Mouse (Mus musculus): Measurements from ENCODE around the gene Bach2. TPM values are rescaled to one million over a fixed set of nuclear protein-coding genes. Genes with fewer than 3 reads are reported as not detected.
A peak's percentile ranks its signal among the peaks of the same experiment; 100 is the strongest.

Gene Bach2
- polyA plus RNA-seq, 1 experiment from 2014 or later = 7.3 TPM

DNA sequence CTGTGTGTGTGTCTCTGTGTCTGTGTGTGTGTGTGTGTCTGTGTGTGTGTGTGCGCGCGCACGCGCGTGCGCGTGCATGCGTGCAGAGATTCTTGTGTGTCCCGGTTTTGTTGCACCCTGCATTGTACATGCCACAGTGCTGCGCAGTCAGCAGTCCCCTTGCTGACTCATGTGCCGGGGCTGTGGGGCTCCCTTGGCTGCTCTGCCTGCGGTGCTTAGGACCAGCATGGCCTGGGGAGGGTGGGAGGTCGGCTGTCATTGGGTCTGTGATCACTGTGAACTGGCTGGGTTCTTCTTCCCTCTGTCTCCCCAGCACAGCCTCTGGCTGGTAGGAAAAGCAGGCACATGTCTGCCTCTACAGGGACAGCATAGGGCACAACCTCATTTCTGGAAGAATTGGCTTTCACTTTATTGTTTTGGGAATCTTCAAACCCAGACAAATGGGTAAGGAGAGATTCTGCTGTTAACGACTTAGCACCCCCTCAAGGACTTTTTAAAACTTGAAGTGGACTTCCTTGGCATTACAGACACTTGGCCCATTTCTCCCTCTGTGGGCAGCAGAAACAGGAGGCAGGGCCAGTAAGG lies 11.2 kb downstream of the Bach2 start:
- Histone ChIP-seq H3K36me3 (ENCODE audit: control insufficient read depth, insufficient read depth, low read length) (no peaks in the 10 kb centered on the region), H3K4me1 (ENCODE audit: control insufficient read depth, insufficient read depth, low read length) (peaks cover 23% of the 10 kb centered on the region), H3K4me2 (ENCODE audit: low read depth, low read length) (peak overlapping the region; percentile 49), H3K4me3 (ENCODE audit: low read depth, low read length) (peak overlapping the region; percentile 12; the same call in 1 of the 2 replicates), H3K27me3 (replicated peaks; ENCODE audit: control insufficient read depth, insufficient read depth, low read length) (no peaks in the 10 kb centered on the region), H3K27ac (replicated peaks; ENCODE audit: low read depth, low read length) (peak overlapping the region; percentile 77), H3K9ac (ENCODE audit: low read depth, low read length) (peak overlapping the region; percentile 26), H3K9me3 (ENCODE audit: control insufficient read depth, low read length) (no peaks in the 10 kb centered on the region)
- ATAC-seq (ENCODE audit: low read depth) (peak; percentile 27; the same call in 1 of the 2 replicates), DNase-seq (ENCODE audit: low spot score) (peak; percentile 53)
- 57% methylated on average over 15 of the region's 15 CpGs for WGBS

DNA sequence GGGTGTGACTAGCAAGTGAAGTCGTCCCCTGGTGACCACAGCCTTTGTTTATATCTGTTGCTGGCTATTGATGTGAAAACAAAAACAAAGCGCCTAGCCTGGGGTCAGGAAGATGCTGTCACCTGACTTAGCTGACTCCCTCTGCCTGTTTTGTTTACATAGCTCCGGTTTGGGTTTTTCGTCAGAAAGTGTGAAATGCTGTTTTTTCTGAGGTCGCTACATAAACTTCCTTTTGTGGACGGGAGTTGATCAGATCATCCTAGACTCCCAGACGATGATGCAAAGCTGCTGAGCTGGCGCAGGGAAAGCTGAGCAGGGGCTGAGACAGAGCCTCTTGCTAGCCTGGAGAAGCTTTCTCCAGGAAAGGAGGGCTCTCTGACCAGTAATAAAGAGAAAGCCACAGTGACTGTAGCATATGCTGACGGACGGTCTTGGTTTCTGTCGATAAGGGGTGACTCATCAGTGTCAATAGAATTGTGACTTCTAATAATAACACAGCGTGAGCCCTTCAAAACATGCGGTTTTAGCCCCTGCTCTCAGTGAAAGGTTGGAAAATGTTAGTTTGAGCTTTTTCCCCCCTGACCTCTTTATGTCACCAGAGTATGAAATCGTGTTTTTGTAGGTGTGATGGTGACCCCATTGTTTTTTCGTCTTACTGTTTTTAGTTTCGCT lies 11.9 kb downstream of the Bach2 start:
- 7% methylated on average over 16 of the region's 16 CpGs for WGBS
- no peaks in the 10 kb centered on the region for H3K27me3 ChIP-seq (replicated peaks; ENCODE audit: control insufficient read depth, insufficient read depth, low read length)
- H3K4me1 ChIP-seq (ENCODE audit: control insufficient read depth, insufficient read depth, low read length) = peaks cover 23% of the 10 kb centered on the region
- no peaks in the 10 kb centered on the region for H3K9me3 ChIP-seq (ENCODE audit: control insufficient read depth, low read length)
- DNase-seq (ENCODE audit: low spot score) (peak; percentile 57), ATAC-seq (ENCODE audit: low read depth) (peak; percentile 39)
- peak overlapping the region; percentile 12 for H3K4me3 ChIP-seq (ENCODE audit: low read depth, low read length)
- H3K4me2 ChIP-seq (ENCODE audit: low read depth, low read length) = peak overlapping the region; percentile 49
- H3K36me3 ChIP-seq (ENCODE audit: control insufficient read depth, insufficient read depth, low read length) = no peaks in the 10 kb centered on the region
- peak overlapping the region; percentile 47 for H3K9ac ChIP-seq (ENCODE audit: low read depth, low read length)
- H3K27ac ChIP-seq (replicated peaks; ENCODE audit: low read depth, low read length) = peak overlapping the region; percentile 77

DNA sequence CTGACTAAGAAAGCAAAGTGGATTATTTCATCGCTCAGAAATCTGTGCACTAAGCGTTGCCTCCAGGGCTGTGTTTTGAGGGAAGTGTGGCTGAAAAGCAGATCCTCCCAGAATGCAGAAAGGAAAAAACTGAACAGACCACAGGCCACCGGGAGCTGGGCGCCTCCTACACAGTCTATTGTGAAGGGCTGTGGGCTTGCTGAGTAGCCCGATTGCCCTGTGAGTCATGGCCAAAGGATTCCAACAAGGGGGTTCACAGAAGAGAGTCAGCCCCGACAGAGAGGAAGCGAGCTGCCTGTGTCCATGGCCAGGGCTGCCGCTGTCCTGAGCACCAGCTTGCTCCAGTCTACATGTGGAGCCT lies 12.4 kb downstream of the Bach2 start:
- Histone ChIP-seq H3K9me3 (ENCODE audit: control insufficient read depth, low read length) (no peaks in the 10 kb centered on the region), H3K27me3 (replicated peaks; ENCODE audit: control insufficient read depth, insufficient read depth, low read length) (no peaks in the 10 kb centered on the region), H3K27ac (replicated peaks; ENCODE audit: low read depth, low read length) (peak overlapping the region; percentile 77), H3K9ac (ENCODE audit: low read depth, low read length) (peak overlapping the region; percentile 47), H3K4me3 (ENCODE audit: low read depth, low read length) (peak overlapping the region; percentile 12), H3K36me3 (ENCODE audit: control insufficient read depth, insufficient read depth, low read length) (no peaks in the 10 kb centered on the region), H3K4me1 (ENCODE audit: control insufficient read depth, insufficient read depth, low read length) (peaks cover 23% of the 10 kb centered on the region), H3K4me2 (ENCODE audit: low read depth, low read length) (peak overlapping the region; percentile 49)
- DNase-seq (ENCODE audit: low spot score) = peak; percentile 79
- peak; percentile 71 for ATAC-seq (ENCODE audit: low read depth)
- 9% methylated on average over 8 of the region's 8 CpGs for WGBS

DNA sequence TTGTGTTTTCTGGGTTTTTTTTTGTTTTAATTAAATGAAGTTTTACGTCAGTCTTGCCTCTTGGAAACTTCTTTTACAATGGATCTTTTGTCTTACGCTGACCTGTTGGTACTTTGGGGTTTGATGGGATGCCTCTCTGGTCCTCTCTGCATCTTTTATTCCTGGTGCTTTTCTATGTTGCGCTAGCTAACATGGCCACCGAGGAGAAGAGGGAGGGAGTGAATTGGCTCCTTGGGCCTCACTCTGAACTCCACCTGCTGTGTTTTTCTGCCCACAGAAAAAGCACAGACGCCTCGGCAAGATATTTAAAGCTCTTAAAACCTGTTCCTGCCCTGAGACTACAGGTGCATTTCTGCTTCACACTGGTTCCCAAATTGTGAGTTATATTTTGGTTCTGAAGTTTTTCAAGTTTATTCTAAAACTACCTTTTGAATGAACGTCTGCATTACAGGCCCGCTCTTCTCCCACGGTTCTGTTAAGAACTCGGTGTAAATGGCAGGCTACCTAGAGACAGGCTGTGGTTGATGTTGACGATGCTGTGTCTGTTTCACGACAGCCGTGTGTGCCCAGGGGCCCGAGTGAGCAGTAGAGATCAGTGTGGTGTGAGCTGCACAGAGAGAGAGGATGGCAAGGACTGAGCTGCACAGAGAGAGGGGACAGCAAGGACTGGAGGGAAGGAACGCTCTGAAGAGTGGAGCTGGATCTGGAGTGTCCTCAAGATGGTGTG lies 13.5 kb downstream of the Bach2 start:
- no peaks in the 10 kb centered on the region for H3K36me3 ChIP-seq (ENCODE audit: control insufficient read depth, insufficient read depth, low read length)
- no peak overlapping the region for H3K4me2 ChIP-seq (ENCODE audit: low read depth, low read length)
- no peak overlapping the region for H3K9ac ChIP-seq (ENCODE audit: low read depth, low read length)
- peaks cover 23% of the 10 kb centered on the region for H3K4me1 ChIP-seq (ENCODE audit: control insufficient read depth, insufficient read depth, low read length)
- ATAC-seq (ENCODE audit: low read depth) (no peak), DNase-seq (ENCODE audit: low spot score) (no peak)
- no peaks in the 10 kb centered on the region for H3K9me3 ChIP-seq (ENCODE audit: control insufficient read depth, low read length)
- 63% methylated on average over 15 of the region's 15 CpGs for WGBS
- H3K27ac ChIP-seq (replicated peaks; ENCODE audit: low read depth, low read length) = no peak overlapping the region
- no peaks in the 10 kb centered on the region for H3K27me3 ChIP-seq (replicated peaks; ENCODE audit: control insufficient read depth, insufficient read depth, low read length)
- no peak overlapping the region for H3K4me3 ChIP-seq (ENCODE audit: low read depth, low read length)

DNA sequence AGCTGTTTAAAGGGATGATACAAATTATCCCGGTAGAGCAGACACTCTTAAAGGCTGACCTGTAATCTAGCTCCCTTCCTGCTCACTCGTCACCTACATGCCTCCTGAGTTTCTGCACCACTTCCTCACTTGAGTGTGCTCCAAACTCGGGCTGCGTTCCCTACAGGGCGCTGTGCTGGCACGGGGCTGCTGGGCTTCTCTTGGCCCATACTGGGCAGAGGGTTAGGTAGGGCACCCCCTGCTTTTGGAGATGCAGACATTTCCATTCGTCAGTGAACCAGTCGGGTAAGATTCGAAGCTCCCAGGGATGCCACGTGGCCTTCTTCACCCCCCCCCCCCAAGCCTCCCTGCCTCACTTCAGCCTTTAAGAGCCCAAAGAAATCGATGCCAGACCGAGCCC lies 19.1 kb downstream of the Bach2 start:
- WGBS = 66% methylated on average over 12 of the region's 12 CpGs
- Histone ChIP-seq H3K9ac (ENCODE audit: low read depth, low read length) (no peak overlapping the region), H3K27ac (replicated peaks; ENCODE audit: low read depth, low read length) (no peak overlapping the region), H3K9me3 (ENCODE audit: control insufficient read depth, low read length) (no peaks in the 10 kb centered on the region), H3K4me1 (ENCODE audit: control insufficient read depth, insufficient read depth, low read length) (no peaks in the 10 kb centered on the region), H3K36me3 (ENCODE audit: control insufficient read depth, insufficient read depth, low read length) (no peaks in the 10 kb centered on the region), H3K27me3 (replicated peaks; ENCODE audit: control insufficient read depth, insufficient read depth, low read length) (no peaks in the 10 kb centered on the region), H3K4me3 (ENCODE audit: low read depth, low read length) (no peak overlapping the region), H3K4me2 (ENCODE audit: low read depth, low read length) (no peak overlapping the region)
- DNase-seq (ENCODE audit: low spot score) (no peak), ATAC-seq (ENCODE audit: low read depth) (no peak)

DNA sequence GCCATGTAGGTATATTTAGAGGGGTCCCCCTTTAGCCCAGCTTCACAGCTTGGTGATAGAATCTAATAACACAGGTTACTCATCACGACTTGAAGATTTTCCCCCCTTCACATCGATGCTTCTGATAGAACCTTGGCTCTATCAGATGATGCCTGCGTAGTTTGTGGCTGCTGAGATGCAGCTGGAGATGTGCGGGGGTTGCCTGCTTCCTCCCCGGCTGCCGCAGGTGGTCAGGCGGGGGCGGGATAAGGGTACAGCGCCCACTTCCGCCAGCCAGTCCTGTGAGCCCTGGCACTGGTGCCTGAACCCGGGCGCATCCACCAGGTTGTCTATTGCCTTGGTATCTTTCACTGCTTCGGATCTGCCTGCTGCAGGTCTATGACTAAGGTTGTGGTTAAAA lies 19.5 kb downstream of the Bach2 start:
- Histone ChIP-seq H3K27ac (replicated peaks; ENCODE audit: low read depth, low read length) (no peak overlapping the region), H3K36me3 (ENCODE audit: control insufficient read depth, insufficient read depth, low read length) (no peaks in the 10 kb centered on the region), H3K9me3 (ENCODE audit: control insufficient read depth, low read length) (no peaks in the 10 kb centered on the region), H3K4me2 (ENCODE audit: low read depth, low read length) (no peak overlapping the region), H3K9ac (ENCODE audit: low read depth, low read length) (no peak overlapping the region), H3K27me3 (replicated peaks; ENCODE audit: control insufficient read depth, insufficient read depth, low read length) (no peaks in the 10 kb centered on the region), H3K4me3 (ENCODE audit: low read depth, low read length) (no peak overlapping the region), H3K4me1 (ENCODE audit: control insufficient read depth, insufficient read depth, low read length) (no peaks in the 10 kb centered on the region)
- ATAC-seq (ENCODE audit: low read depth) (no peak), DNase-seq (ENCODE audit: low spot score) (no peak)
- WGBS = 89% methylated on average over 13 of the region's 13 CpGs

DNA sequence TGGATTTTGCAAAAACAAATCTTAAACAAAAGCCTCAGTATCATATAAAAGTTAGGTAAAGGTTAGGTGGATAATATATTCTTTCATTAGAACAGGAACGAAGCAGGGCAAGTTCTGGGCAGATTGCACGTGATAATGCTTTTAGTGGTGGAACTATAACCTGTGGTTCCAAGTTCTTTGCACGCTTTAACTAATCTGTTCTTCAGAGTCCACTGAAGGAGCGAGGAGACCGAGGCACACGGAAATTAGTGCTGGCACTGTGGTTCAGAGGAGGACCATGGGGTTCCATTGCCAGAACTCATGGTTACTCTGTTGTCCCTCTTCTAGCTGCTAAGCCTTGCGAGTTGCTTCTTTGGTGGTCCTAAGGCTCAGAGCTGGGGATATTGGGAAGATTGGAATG lies 20.0 kb downstream of the Bach2 start:
- ATAC-seq (ENCODE audit: low read depth) = no peak
- 91% methylated on average over 7 of the region's 7 CpGs for WGBS
- H3K9me3 ChIP-seq (ENCODE audit: control insufficient read depth, low read length) = no peaks in the 10 kb centered on the region

DNA sequence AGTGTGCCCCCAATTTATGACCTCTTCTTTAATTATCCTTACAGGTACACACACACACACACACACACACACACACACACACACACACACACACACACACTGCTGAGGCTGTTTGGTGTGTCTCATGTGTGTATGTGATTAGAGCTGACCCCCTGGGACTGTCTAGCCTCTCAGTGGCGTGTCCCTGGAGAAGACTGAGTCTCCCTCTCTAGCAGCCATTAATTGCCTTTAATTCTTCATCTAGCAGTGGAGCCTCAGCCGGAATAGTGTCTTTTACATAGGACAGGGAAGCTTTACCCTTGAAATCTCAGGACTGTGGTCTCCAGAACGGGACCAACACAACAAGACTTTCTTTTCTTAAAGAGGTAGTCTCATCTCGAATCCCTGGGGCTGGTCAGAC lies 22.3 kb downstream of the Bach2 start:
- Histone ChIP-seq H3K36me3 (ENCODE audit: control insufficient read depth, insufficient read depth, low read length) (no peaks in the 10 kb centered on the region), H3K4me1 (ENCODE audit: control insufficient read depth, insufficient read depth, low read length) (peaks cover 13% of the 10 kb centered on the region), H3K9me3 (ENCODE audit: control insufficient read depth, low read length) (no peaks in the 10 kb centered on the region), H3K27ac (replicated peaks; ENCODE audit: low read depth, low read length) (no peak overlapping the region), H3K27me3 (replicated peaks; ENCODE audit: control insufficient read depth, insufficient read depth, low read length) (no peaks in the 10 kb centered on the region), H3K4me2 (ENCODE audit: low read depth, low read length) (no peak overlapping the region), H3K4me3 (ENCODE audit: low read depth, low read length) (no peak overlapping the region), H3K9ac (ENCODE audit: low read depth, low read length) (no peak overlapping the region)
- DNase-seq (ENCODE audit: low spot score) (no peak), ATAC-seq (ENCODE audit: low read depth) (peak; percentile 76; the same call in 1 of the 2 replicates)
- WGBS = 64% methylated on average over 4 of the region's 4 CpGs

More for the DNA sequence above, 20.0 kb downstream of the Bach2 start:
- Histone ChIP-seq H3K9ac (ENCODE audit: low read depth, low read length) (no peak overlapping the region), H3K4me1 (ENCODE audit: control insufficient read depth, insufficient read depth, low read length) (no peaks in the 10 kb centered on the region), H3K4me3 (ENCODE audit: low read depth, low read length) (no peak overlapping the region), H3K4me2 (ENCODE audit: low read depth, low read length) (no peak overlapping the region), H3K27me3 (replicated peaks; ENCODE audit: control insufficient read depth, insufficient read depth, low read length) (no peaks in the 10 kb centered on the region), H3K27ac (replicated peaks; ENCODE audit: low read depth, low read length) (no peak overlapping the region), H3K36me3 (ENCODE audit: control insufficient read depth, insufficient read depth, low read length) (no peaks in the 10 kb centered on the region)
- DNase-seq (ENCODE audit: low spot score) = no peak
